In genomic region chr9:94537051-94537917, GRCm38 (mm10) we compare ENCODE assay signal across 8 mouse cellular contexts. TPM values are rescaled to one million over a fixed set of nuclear protein-coding genes. Genes with fewer than 3 reads are reported as not detected.
DNase-seq lines count a peak whose midpoint lies in the region; ATAC-seq and TF ChIP-seq lines count a peak whose summit lies in the region.

No protein-coding gene starts in this region.

- peak overlapping the region; percentile 82 for H3K4me3 ChIP-seq in hindbrain, embryonic 13.5 days

- no peaks in the 10 kb centered on the region for H3K9me3 ChIP-seq in hindbrain, embryonic 13.5 days

- peak overlapping the region; percentile 96 for H3K27ac ChIP-seq in hindbrain, embryonic 13.5 days

- peak; percentile 89 for TF ChIP-seq CTCF in Patski (IDR thresholded peaks at IDR 0.05)

- no peaks in the 10 kb centered on the region for H3K27me3 ChIP-seq in Patski
- H3K27me3 ChIP-seq in hindbrain, embryonic 13.5 days, result no peaks in the 10 kb centered on the region

- H3K9ac ChIP-seq in hindbrain, embryonic 13.5 days, result peak overlapping the region; percentile 88

- no peak for DNase-seq in Patski (ENCODE audit: low read depth, low spot score)
- peak; percentile 79 to 80 for DNase-seq in cerebellum, postnatal 14 days
- peak; percentile 54 to 60 for DNase-seq in frontal cortex, postnatal 14 days (ENCODE audit: low spot score in 2 of 2)
- peak; percentile 50 to 65 for DNase-seq in left cerebral cortex, adult 18-20 months (ENCODE audit: low spot score in 2 of 2)
- DNase-seq in lung, postnatal 4 days, result peak; percentile 75 to 81
- peak; percentile 81 for DNase-seq in retina, postnatal 1 day
- DNase-seq in urinary bladder, adult 18-20 months (ENCODE audit: low spot score in 2 of 2), result peak; percentile 43 to 75

- no peaks in the 10 kb centered on the region for H3K36me3 ChIP-seq in hindbrain, embryonic 13.5 days

- POLR2A ChIA-PET in Patski (lab: Charles Lee), result interaction anchor here (0.6 to 1.2 kb wide), 2 partner anchors 18 to 132 kb away, joined by 3 to 5 read pairs; partner anchors contain the start of gene Slc9a9

- CTCF ChIA-PET in Patski (lab: Charles Lee), result interaction anchor here (0.9 to 1.2 kb wide), 4 partner anchors 8 to 172 kb away, joined by 3 to 4 read pairs (median 3); no protein-coding TSS in a partner anchor

- peak; percentile 56 for ATAC-seq in Patski
- ATAC-seq in hindbrain, embryonic 13.5 days (ENCODE audit: low FRiP score), result peak; percentile 69

- peaks cover 39% of the 10 kb centered on the region for H3K4me1 ChIP-seq in hindbrain, embryonic 13.5 days (replicated peaks)

- peak overlapping the region; percentile 78 for H3K4me2 ChIP-seq in hindbrain, embryonic 13.5 days

- under 1% methylated on average over 101 of the region's 103 CpGs for WGBS in hindbrain, embryonic 13.5 days

- in situ Hi-C loops in Patski (cut with MboI; ENCODE audit: low pct_unique_long_range_greater_than_20kb), result loop anchor here (10.0 to 25.0 kb wide), 2 partner anchors 300 to 422 kb away; no protein-coding TSS in a partner anchor

RNA-seq across cellular contexts. Expression of gene 1190002N15Rik, which starts 0.6 kb away (rescaled TPM):
- polyA plus RNA-seq in Patski (2021), result 12.3 TPM
- 6.0 and 6.4 TPM in 2 replicates for polyA plus RNA-seq in hindbrain, embryonic 13.5 days (2015; fragmentation: Nextera tagmentation; extraction: Ambion mirVana)
- total RNA-seq in left cerebral cortex, adult 18-20 months (2021), result 10 to 100 TPM; 29.8 to 33.1 TPM
